Mouse (Mus musculus) megakaryocyte, embryonic 14.5 days (primary cell): ENCODE results near the gene Spata25.

Experiments used
- FLI1 ChIP-seq: IDR thresholded peaks from 2 replicates; pipeline ENCODE4 v1.6.1; 2012; ENCODE audit warnings: low read length, inconsistent platforms, mixed read lengths
- GATA1 ChIP-seq: IDR thresholded peaks from 3 replicates; pipeline ENCODE4 v1.6.1; 2012; ENCODE audit warnings: mixed read lengths, low read length, inconsistent platforms, borderline replicate concordance

DNA sequence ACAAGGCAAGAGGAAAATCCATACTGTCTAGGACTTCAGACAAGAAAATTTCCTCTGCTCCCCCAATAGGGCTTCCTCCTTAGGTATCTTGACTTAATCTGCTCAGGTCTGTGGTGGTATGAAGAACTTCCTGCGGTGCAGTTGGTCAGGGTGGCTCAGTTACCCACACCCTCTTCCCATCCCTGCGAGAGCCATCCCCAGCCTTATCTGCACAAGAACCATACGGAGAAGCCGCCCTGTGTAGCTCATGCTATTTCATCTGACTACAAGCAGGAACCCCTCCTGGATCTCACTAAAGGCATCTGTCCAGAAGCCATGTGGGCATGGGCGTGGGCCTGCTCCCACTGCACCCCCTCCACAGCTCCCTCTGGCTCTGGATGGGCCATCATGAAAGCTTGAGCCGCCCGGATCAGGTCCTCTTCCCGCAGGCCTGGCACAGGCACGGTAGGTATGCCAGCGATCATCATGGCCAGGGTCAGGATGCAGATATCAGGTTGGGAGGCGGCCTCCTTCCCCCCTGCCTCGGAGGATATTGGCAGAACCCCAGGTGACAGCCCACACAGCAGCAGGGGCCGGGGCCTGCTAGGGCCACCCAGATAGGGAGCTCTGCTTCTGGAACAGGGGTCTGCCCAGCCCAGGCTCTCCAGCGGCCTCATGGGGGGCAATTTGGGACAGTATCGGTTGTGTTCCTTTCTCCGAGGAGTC lies 1.0 kb downstream of the Spata25 start:
- TF ChIP-seq GATA1 (no peak), FLI1 (no peak)
